Mouse (Mus musculus) small intestine, adult 2 months (tissue): ENCODE measurements around the gene Spred1. TPM values are rescaled to one million over a fixed set of nuclear protein-coding genes. Genes with fewer than 3 reads are reported as not detected.

Source experiments
- H3K27ac ChIP-seq: fragments of 200-500 bp; 2 replicates; pipeline ENCODE4 v1.5.1; 2012; ENCODE audit warnings: low read depth, low read length, control low read depth, inconsistent platforms; ENCODE audit not compliant: insufficient read depth
- H3K27me3 ChIP-seq: fragments of 200-500 bp; 2 replicates; pipeline ENCODE4 v1.6.1; 2012; ENCODE audit warnings: mild to moderate bottlenecking, moderate library complexity, low read length, inconsistent platforms; ENCODE audit not compliant: control insufficient read depth, insufficient read depth
- H3K36me3 ChIP-seq: fragments of 200-500 bp; 2 replicates; pipeline ENCODE4 v1.6.1; 2012; ENCODE audit warnings: mild to moderate bottlenecking, low read length, control low read depth, inconsistent platforms; ENCODE audit not compliant: control insufficient read depth, insufficient read depth
- H3K4me1 ChIP-seq: fragments of 200-500 bp; 2 replicates; pipeline ENCODE4 v1.6.1; 2012; ENCODE audit warnings: low read length, inconsistent platforms, mixed read lengths; ENCODE audit not compliant: control insufficient read depth, insufficient read depth, insufficient read length
- H3K4me3 ChIP-seq: fragments of 200-500 bp; 2 replicates; pipeline ENCODE4 v1.5.1; 2012; ENCODE audit warnings: low read depth, mild to moderate bottlenecking, control low read depth, inconsistent platforms, low read length, moderate library complexity
- CTCF ChIP-seq: fragments of 200-500 bp; IDR thresholded peaks from 2 replicates; pipeline ENCODE4 v1.5.1; 2012; ENCODE audit warnings: low read depth, mild to moderate bottlenecking, control low read depth, inconsistent platforms, low read length, moderate library complexity, mixed read lengths; ENCODE audit not compliant: insufficient replicate concordance, insufficient read length; ENCODE audit errors: extremely low read depth
- POLR2A ChIP-seq: fragments of 200-500 bp; IDR thresholded peaks from 2 replicates; pipeline ENCODE4 v1.6.1; 2012; ENCODE audit warnings: low read depth, mild to moderate bottlenecking, control low read depth, inconsistent platforms, low read length, moderate library complexity
- WGBS: fragments of 180-500 bp; shearing (Covaris S2); methylation state at CpG from one replicate; pipeline ENCODE4 v1.1.7; 2018; 5-methylcytosine and 5-hydroxymethylcytosine counted together
- polyA plus RNA-seq: library from polyadenylated mRNA; depleted of rRNA; stranded (reverse); fragments of >200 nt; gene quantifications from 2 replicates; pipeline ENCODE4 v1.2.3, GENCODE M21; 2012; rRNA removed

Spred1 gene
- 1.5 and 1.8 TPM in 2 replicates for polyA plus RNA-seq

DNA sequence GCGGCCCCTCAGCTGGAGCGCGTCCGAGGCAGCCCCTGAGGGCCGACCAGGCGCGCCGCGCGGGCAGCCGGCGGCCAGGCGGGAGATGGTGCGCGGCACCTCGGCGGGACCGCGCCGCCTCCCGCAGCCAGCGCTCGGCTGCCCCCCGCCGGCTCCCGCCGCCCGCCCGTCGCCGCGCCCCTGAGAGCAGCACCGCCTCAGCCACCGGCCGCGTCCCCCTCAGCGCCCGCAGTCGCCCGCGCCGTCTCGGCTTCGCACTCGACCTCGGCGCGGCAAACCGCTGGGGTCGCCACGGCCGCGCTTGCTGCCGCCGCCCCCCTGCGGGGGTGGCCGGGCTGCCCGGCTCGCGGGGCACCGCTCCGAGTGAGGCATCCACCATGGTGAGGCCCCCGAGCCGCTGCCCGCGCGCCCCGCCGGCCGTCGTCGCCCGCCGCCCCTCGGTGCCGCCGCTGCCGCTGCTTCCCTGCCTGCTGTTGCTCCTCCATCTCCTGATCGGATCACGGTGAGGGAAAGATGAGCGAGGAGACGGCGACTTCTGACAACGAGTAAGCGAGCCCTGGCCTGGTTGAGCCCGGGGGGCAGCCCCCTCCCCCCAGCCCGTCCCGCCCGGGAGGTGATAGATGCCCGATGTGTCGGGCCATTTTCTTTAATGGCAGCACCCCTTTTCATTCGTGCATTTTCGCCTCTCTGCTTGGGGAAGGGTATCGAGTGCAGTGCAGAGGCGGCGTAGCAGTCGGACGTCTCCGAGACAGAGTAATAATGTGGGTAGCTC is at the start of gene Spred1:
TSS of gene Spred1 (plus strand) at position 163 of the 772 bp plus-strand sequence.
- TF ChIP-seq POLR2A (no peak), CTCF (no peak)
- H3K4me1 ChIP-seq: no peaks in the 10 kb centered on the region
- 2% methylated on average over 76 of the region's 99 CpGs for WGBS
- peak within 1 kb of the TSS; percentile 90 for H3K4me3 ChIP-seq
- H3K27me3 ChIP-seq: no peaks in the 10 kb centered on the region
- H3K27ac ChIP-seq: peak within 1 kb of the TSS; percentile 87
- H3K36me3 ChIP-seq: no peaks in the 10 kb centered on the region

DNA sequence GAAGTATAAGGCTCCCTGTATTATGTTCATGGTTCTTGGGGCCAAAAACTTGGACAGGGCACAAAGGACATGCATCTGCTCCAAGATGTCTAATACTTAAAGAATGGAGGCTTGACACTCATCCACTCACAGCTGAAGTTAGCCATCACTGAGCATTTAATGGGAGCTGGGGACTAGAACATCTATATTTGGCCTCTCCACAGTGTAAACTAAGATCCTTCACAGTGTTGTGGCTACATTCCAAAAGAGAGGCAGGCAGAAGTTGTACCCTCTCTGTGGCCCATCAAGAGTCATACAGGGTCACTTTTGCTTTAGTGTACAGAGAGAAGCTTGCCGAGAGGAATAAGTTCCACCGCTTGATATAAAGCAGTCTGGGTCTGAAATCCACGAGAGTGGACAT is 49.6 kb upstream of the Spred1 start:
- Histone ChIP-seq H3K36me3 (no peaks in the 10 kb centered on the region), H3K27ac (no peak overlapping the region), H3K4me3 (no peak overlapping the region), H3K27me3 (no peaks in the 10 kb centered on the region), H3K4me1 (no peaks in the 10 kb centered on the region)
- TF ChIP-seq POLR2A (no peak), CTCF (no peak)
- 84% methylated on average over 3 of the region's 3 CpGs for WGBS

DNA sequence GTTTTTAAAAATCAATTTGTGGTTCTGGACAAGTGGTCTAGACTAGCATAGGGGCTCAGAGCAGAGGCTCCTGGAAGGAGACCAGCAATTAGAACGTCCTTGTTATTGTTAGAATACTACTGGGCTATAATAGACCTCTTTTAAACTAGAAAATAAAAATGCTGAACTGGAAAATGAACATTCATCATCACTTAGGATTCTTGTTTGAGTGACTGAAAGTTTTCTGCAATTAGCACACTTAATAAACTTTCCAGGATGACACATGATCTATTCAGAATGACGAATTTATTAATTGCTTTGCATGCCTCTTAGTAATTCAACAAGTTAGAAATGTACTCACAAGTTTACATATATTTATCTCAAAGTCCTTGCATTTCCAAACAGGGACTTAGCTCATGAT is 42.5 kb upstream of the Spred1 start:
- Histone ChIP-seq H3K36me3 (no peaks in the 10 kb centered on the region), H3K27me3 (no peaks in the 10 kb centered on the region), H3K27ac (no peak overlapping the region), H3K4me3 (no peak overlapping the region), H3K4me1 (no peaks in the 10 kb centered on the region)
- 62% methylated on average over 2 of the region's 2 CpGs for WGBS
- TF ChIP-seq POLR2A (no peak), CTCF (no peak)

DNA sequence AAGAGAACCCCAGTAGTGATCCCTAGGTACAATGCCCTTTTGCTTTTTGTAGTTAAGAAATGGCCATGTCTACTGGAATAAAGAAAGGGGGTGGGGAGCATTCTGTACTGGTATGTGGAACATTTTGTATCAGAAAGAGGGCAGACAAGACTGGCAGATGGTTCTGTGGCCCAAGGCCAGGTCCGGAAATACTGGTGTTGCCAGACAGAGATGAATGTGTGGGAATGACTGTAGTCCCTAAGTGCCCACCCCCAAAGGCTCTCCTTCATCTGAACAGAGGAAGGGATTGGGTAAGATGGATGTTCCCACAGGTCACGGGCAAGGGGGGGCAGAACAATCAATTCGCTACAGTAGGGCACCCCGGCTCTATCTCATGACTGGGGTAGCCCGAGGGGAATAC is 41.6 kb upstream of the Spred1 start:
- no peaks in the 10 kb centered on the region for H3K36me3 ChIP-seq
- TF ChIP-seq CTCF: no peak
- TF ChIP-seq POLR2A: no peak
- WGBS: 87% methylated on average over 5 of the region's 5 CpGs

DNA sequence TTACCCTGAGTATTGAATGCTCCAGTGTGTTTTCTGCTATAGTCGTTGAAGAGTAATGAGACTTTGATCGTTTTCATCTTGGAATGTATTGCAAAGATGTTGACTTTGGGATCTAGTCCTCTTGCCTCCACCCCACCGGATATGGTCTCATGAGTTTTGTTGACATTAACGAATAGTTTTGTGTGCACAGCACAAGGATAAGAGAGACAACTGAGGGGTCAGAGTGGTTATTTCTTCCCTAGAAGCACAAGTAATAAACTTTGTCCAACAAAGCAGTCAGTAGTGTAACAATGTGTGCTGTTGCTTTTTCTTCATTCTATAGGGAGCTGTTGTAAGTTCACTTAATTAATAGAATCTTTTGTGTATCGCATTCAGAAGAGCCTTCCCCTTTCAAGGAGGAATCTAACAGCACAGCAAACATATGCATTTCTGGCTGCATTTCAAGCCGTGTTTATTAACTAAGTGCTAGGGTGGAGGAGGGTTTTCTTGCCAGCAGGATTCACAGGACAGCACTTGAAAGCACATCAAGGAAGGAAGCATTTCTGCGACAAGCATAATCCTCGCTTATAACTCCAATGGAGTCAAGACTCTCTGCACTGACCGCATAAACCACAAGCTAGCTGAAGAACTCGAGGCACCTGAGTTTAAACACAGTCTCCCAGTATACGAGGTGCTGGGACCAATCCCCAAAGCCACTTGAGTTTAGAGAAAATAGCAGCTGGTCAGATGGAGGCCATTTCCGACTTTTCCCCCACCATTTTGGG is 35.0 kb upstream of the Spred1 start:
- Histone ChIP-seq H3K4me3 (no peak overlapping the region), H3K4me1 (peaks cover 13% of the 10 kb centered on the region; the same call in 1 of the 2 replicates), H3K27me3 (no peaks in the 10 kb centered on the region), H3K27ac (peak overlapping the region; percentile 60; the same call in 1 of the 2 replicates), H3K36me3 (no peaks in the 10 kb centered on the region)
- 19% methylated on average over 12 of the region's 12 CpGs for WGBS
- no peak for TF ChIP-seq POLR2A
- no peak for TF ChIP-seq CTCF

More for the DNA sequence above, 41.6 kb upstream of the Spred1 start:
- Histone ChIP-seq H3K4me3 (no peak overlapping the region), H3K27me3 (no peaks in the 10 kb centered on the region), H3K4me1 (no peaks in the 10 kb centered on the region), H3K27ac (no peak overlapping the region)

DNA sequence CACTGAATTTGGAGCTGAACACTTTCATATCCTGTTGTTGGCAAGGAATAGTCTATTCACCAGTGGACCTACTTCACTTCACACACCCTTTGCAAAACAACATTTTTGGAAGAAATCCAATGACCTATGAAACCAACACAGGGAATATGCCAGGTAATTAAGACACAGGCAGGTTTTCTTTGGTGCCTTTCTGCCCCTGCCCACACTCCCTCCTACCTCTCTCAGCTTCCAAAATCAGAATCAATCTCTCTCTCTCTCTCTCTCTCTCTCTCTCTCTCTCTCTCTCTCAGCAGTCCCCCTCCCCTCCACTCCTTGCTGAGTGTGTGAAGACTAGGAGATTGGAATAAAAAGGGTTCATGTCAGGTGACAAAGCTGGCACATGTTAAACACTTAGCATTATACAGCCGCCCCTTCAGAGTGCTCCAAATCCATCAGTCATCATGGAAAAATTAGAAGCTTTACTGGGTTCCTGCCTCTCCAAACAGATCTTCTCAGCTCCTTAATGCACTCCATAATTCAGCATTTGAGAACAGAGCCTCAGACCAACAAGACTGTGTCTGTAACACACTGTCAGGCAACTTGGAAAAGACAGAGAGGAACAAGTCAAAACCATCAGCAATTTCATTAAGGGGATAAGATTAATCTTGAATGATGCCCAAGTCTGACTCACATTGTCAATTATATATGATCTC is 34.3 kb upstream of the Spred1 start:
- 32% methylated on average over 1 of the region's 1 CpGs for WGBS
- no peak overlapping the region for H3K4me3 ChIP-seq
- peak overlapping the region; percentile 60; the same call in 1 of the 2 replicates for H3K27ac ChIP-seq
- TF ChIP-seq POLR2A (no peak), CTCF (no peak)
- peaks cover 13% of the 10 kb centered on the region; the same call in 1 of the 2 replicates for H3K4me1 ChIP-seq
- H3K27me3 ChIP-seq: no peaks in the 10 kb centered on the region
- H3K36me3 ChIP-seq: no peaks in the 10 kb centered on the region

DNA sequence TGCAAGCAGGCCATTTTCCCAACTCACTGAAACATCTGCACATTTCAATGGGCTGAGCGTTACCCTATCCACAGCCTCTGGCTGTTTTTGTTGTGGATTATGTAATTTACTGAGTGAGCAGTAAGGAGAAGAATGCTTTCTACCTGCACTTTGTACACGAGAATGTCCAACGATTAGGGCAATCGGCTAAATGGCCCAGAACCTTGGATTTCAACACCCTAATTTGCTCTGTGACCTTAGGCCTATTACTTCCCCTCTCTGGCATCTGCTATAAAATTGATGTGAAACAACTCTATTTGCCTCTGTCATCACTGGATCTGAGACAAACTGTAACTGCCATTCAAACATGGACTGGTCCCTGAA is 33.7 kb upstream of the Spred1 start:
- 0 out of 2 replicates have a peak overlapping the region, but pooled peaks have one; percentile 21 for H3K27ac ChIP-seq
- H3K4me1 ChIP-seq: peaks cover 13% of the 10 kb centered on the region; the same call in 1 of the 2 replicates
- H3K27me3 ChIP-seq: no peaks in the 10 kb centered on the region
- TF ChIP-seq POLR2A: no peak
- no peak for TF ChIP-seq CTCF
- no peaks in the 10 kb centered on the region for H3K36me3 ChIP-seq
- WGBS: 26% methylated on average over 4 of the region's 4 CpGs
- no peak overlapping the region for H3K4me3 ChIP-seq
